Mouse (Mus musculus): ENCODE measurements around the gene Lsm14b. TPM values are rescaled to one million over a fixed set of nuclear protein-coding genes. Genes with fewer than 3 reads are reported as not detected.

The Lsm14b gene
- polyA plus RNA-seq, 1 experiment from 2014 or later: 9.5 TPM

GRCm38 (mm10) chr2:179986437-179987022 is 38.3 kb upstream of the Lsm14b start:
- no peak overlapping the region for H3K27ac ChIP-seq
- H3K4me2 ChIP-seq: no peak overlapping the region
- no peak overlapping the region for H3K4me3 ChIP-seq
- H3K9ac ChIP-seq: no peak overlapping the region
- no peaks in the 10 kb centered on the region for H3K4me1 ChIP-seq
- no peaks in the 10 kb centered on the region for H3K9me3 ChIP-seq
- no peaks in the 10 kb centered on the region for H3K27me3 ChIP-seq
- WGBS: 59% methylated on average over 10 of the region's 10 CpGs
- H3K36me3 ChIP-seq: no peaks in the 10 kb centered on the region
- ATAC-seq (ENCODE audit: borderline replicate concordance, extremely low read depth, low FRiP score, low TSS enrichment): no peak

- no peak overlapping the region for H3K4me3 ChIP-seq
- H3K4me2 ChIP-seq: no peak overlapping the region
- H3K36me3 ChIP-seq: no peaks in the 10 kb centered on the region
- H3K27me3 ChIP-seq: no peaks in the 10 kb centered on the region
- 68% methylated on average over 1 of the region's 1 CpGs for WGBS
- H3K4me1 ChIP-seq: no peaks in the 10 kb centered on the region
- H3K27ac ChIP-seq: no peak overlapping the region
- no peak overlapping the region for H3K9ac ChIP-seq
- no peak for ATAC-seq (ENCODE audit: borderline replicate concordance, extremely low read depth, low FRiP score, low TSS enrichment)
- H3K9me3 ChIP-seq: no peaks in the 10 kb centered on the region
Observed at GRCm38 (mm10) chr2:179989098-179989497, 35.7 kb upstream of the Lsm14b start.

GRCm38 (mm10) chr2:179993071-179993470 is 31.7 kb upstream of the Lsm14b start:
- no peaks in the 10 kb centered on the region for H3K4me1 ChIP-seq
- ATAC-seq (ENCODE audit: borderline replicate concordance, extremely low read depth, low FRiP score, low TSS enrichment): no peak
- no peak overlapping the region for H3K9ac ChIP-seq
- no peak overlapping the region for H3K27ac ChIP-seq
- no peaks in the 10 kb centered on the region for H3K36me3 ChIP-seq
- H3K4me2 ChIP-seq: no peak overlapping the region
- H3K4me3 ChIP-seq: no peak overlapping the region
- 78% methylated on average over 5 of the region's 5 CpGs for WGBS
- H3K27me3 ChIP-seq: no peaks in the 10 kb centered on the region
- no peaks in the 10 kb centered on the region for H3K9me3 ChIP-seq

- Histone ChIP-seq H3K4me2 (no peak overlapping the region), H3K4me1 (no peaks in the 10 kb centered on the region), H3K27ac (no peak overlapping the region), H3K27me3 (no peaks in the 10 kb centered on the region), H3K9ac (no peak overlapping the region), H3K9me3 (no peaks in the 10 kb centered on the region), H3K4me3 (no peak overlapping the region), H3K36me3 (no peaks in the 10 kb centered on the region)
- ATAC-seq (ENCODE audit: borderline replicate concordance, extremely low read depth, low FRiP score, low TSS enrichment): no peak
- 62% methylated on average over 4 of the region's 4 CpGs for WGBS
Observed at GRCm38 (mm10) chr2:179998431-179998830, 26.4 kb upstream of the Lsm14b start.

- no peak overlapping the region for H3K27ac ChIP-seq
- no peak for ATAC-seq (ENCODE audit: borderline replicate concordance, extremely low read depth, low FRiP score, low TSS enrichment)
- H3K4me2 ChIP-seq: no peak overlapping the region
- no peaks in the 10 kb centered on the region for H3K4me1 ChIP-seq
- H3K4me3 ChIP-seq: no peak overlapping the region
- WGBS: 79% methylated on average over 9 of the region's 9 CpGs
- H3K9ac ChIP-seq: no peak overlapping the region
- no peaks in the 10 kb centered on the region for H3K9me3 ChIP-seq
- H3K27me3 ChIP-seq: no peaks in the 10 kb centered on the region
- no peaks in the 10 kb centered on the region for H3K36me3 ChIP-seq
Observed at GRCm38 (mm10) chr2:180001635-180002034, 23.2 kb upstream of the Lsm14b start.

- H3K27ac ChIP-seq: no peak overlapping the region
- no peaks in the 10 kb centered on the region for H3K36me3 ChIP-seq
- H3K4me1 ChIP-seq: no peaks in the 10 kb centered on the region
- H3K9ac ChIP-seq: no peak overlapping the region
- H3K4me3 ChIP-seq: no peak overlapping the region
- 44% methylated on average over 5 of the region's 5 CpGs for WGBS
- no peaks in the 10 kb centered on the region for H3K27me3 ChIP-seq
- H3K4me2 ChIP-seq: no peak overlapping the region
- no peaks in the 10 kb centered on the region for H3K9me3 ChIP-seq
- ATAC-seq (ENCODE audit: borderline replicate concordance, extremely low read depth, low FRiP score, low TSS enrichment): no peak
Observed at GRCm38 (mm10) chr2:180005656-180006351, 19.0 kb upstream of the Lsm14b start.

- no peaks in the 10 kb centered on the region for H3K4me1 ChIP-seq
- no peaks in the 10 kb centered on the region for H3K9me3 ChIP-seq
- H3K4me3 ChIP-seq: no peak overlapping the region
- H3K27me3 ChIP-seq: no peaks in the 10 kb centered on the region
- no peak overlapping the region for H3K9ac ChIP-seq
- WGBS: 31% methylated on average over 9 of the region's 9 CpGs
- no peak overlapping the region for H3K27ac ChIP-seq
- no peak overlapping the region for H3K4me2 ChIP-seq
- no peak for ATAC-seq (ENCODE audit: borderline replicate concordance, extremely low read depth, low FRiP score, low TSS enrichment)
- no peaks in the 10 kb centered on the region for H3K36me3 ChIP-seq
Observed at GRCm38 (mm10) chr2:180006352-180007017, 18.3 kb upstream of the Lsm14b start.

- ATAC-seq (ENCODE audit: borderline replicate concordance, extremely low read depth, low FRiP score, low TSS enrichment): no peak
- no peak overlapping the region for H3K4me3 ChIP-seq
- H3K27ac ChIP-seq: no peak overlapping the region
- H3K4me1 ChIP-seq: no peaks in the 10 kb centered on the region
- H3K27me3 ChIP-seq: no peaks in the 10 kb centered on the region
- no peaks in the 10 kb centered on the region for H3K36me3 ChIP-seq
- H3K4me2 ChIP-seq: no peak overlapping the region
- no peaks in the 10 kb centered on the region for H3K9me3 ChIP-seq
- WGBS: 92% methylated on average over 7 of the region's 7 CpGs
- no peak overlapping the region for H3K9ac ChIP-seq
Observed at GRCm38 (mm10) chr2:180010686-180011085, 14.1 kb upstream of the Lsm14b start.

- H3K4me2 ChIP-seq: no peak overlapping the region
- 84% methylated on average over 6 of the region's 6 CpGs for WGBS
- H3K27me3 ChIP-seq: no peaks in the 10 kb centered on the region
- no peak overlapping the region for H3K27ac ChIP-seq
- no peaks in the 10 kb centered on the region for H3K36me3 ChIP-seq
- ATAC-seq (ENCODE audit: borderline replicate concordance, extremely low read depth, low FRiP score, low TSS enrichment): no peak
- no peaks in the 10 kb centered on the region for H3K4me1 ChIP-seq
- no peak overlapping the region for H3K9ac ChIP-seq
- H3K4me3 ChIP-seq: no peak overlapping the region
- no peaks in the 10 kb centered on the region for H3K9me3 ChIP-seq
Observed at GRCm38 (mm10) chr2:180011370-180011769, 13.4 kb upstream of the Lsm14b start.

GRCm38 (mm10) chr2:180013686-180014085 is 11.1 kb upstream of the Lsm14b start:
- Histone ChIP-seq H3K4me3 (no peak overlapping the region), H3K4me1 (peaks cover 10% of the 10 kb centered on the region), H3K27me3 (no peaks in the 10 kb centered on the region), H3K9ac (no peak overlapping the region), H3K27ac (no peak overlapping the region), H3K4me2 (no peak overlapping the region), H3K9me3 (no peaks in the 10 kb centered on the region), H3K36me3 (no peaks in the 10 kb centered on the region)
- no peak for ATAC-seq (ENCODE audit: borderline replicate concordance, extremely low read depth, low FRiP score, low TSS enrichment)
- WGBS: 88% methylated on average over 7 of the region's 7 CpGs

GRCm38 (mm10) chr2:180017632-180018031 is 7.2 kb upstream of the Lsm14b start:
- ATAC-seq (ENCODE audit: borderline replicate concordance, extremely low read depth, low FRiP score, low TSS enrichment): no peak
- Histone ChIP-seq H3K4me2 (no peak overlapping the region), H3K4me1 (peaks cover 10% of the 10 kb centered on the region), H3K9me3 (no peaks in the 10 kb centered on the region), H3K27ac (peak overlapping the region; percentile 34), H3K27me3 (peaks cover 12% of the 10 kb centered on the region), H3K36me3 (no peaks in the 10 kb centered on the region), H3K9ac (no peak overlapping the region), H3K4me3 (no peak overlapping the region)
- WGBS: 43% methylated on average over 4 of the region's 4 CpGs

GRCm38 (mm10) chr2:180018573-180018972 is 6.2 kb upstream of the Lsm14b start:
- no peak overlapping the region for H3K4me2 ChIP-seq
- H3K36me3 ChIP-seq: no peaks in the 10 kb centered on the region
- H3K27ac ChIP-seq: no peak overlapping the region
- H3K9ac ChIP-seq: no peak overlapping the region
- no peak for ATAC-seq (ENCODE audit: borderline replicate concordance, extremely low read depth, low FRiP score, low TSS enrichment)
- whole genome bisulfite sequencing: 80% methylated on average over 9 of the region's 9 CpGs
- peaks cover 10% of the 10 kb centered on the region for H3K4me1 ChIP-seq
- no peak overlapping the region for H3K4me3 ChIP-seq
- peaks cover 22% of the 10 kb centered on the region for H3K27me3 ChIP-seq
- no peaks in the 10 kb centered on the region for H3K9me3 ChIP-seq
